Mouse (Mus musculus) erythroblast, embryonic 14.5 days (primary cell): ENCODE results near the gene Gm21954.

Experiments used
- GATA1 ChIP-seq: IDR thresholded peaks from 2 replicates; pipeline ENCODE4 v1.6.1; 2012; ENCODE audit warnings: low read length, inconsistent platforms, mixed read lengths
- TAL1 ChIP-seq: IDR thresholded peaks from 3 replicates; pipeline ENCODE4 v1.6.1; 2012; ENCODE audit warnings: low read length, inconsistent platforms, mixed read lengths

GRCm38 (mm10) chr3:55461685-55462655 is 10.0 kb downstream of the Gm21954 start:
- TF ChIP-seq GATA1 (no peak), TAL1 (no peak)
